Mouse (Mus musculus): ENCODE measurements around the gene Slc30a2. TPM values are rescaled to one million over a fixed set of nuclear protein-coding genes. Genes with fewer than 3 reads are reported as not detected.
"Not testable (repeated sequence)": the region's sequence is repeated elsewhere in the genome, so short reads cannot be mapped to it uniquely, and the experiment has no call there.

Gene Slc30a2
- total RNA-seq (2014; rRNA removed) = 0.43 TPM in 1 of 2 replicates, not detected in the other
- polyA plus RNA-seq (2015; fragmentation: Nextera tagmentation; extraction: Ambion mirVana) = 0.09 and 0.18 TPM in 2 replicates

DNA sequence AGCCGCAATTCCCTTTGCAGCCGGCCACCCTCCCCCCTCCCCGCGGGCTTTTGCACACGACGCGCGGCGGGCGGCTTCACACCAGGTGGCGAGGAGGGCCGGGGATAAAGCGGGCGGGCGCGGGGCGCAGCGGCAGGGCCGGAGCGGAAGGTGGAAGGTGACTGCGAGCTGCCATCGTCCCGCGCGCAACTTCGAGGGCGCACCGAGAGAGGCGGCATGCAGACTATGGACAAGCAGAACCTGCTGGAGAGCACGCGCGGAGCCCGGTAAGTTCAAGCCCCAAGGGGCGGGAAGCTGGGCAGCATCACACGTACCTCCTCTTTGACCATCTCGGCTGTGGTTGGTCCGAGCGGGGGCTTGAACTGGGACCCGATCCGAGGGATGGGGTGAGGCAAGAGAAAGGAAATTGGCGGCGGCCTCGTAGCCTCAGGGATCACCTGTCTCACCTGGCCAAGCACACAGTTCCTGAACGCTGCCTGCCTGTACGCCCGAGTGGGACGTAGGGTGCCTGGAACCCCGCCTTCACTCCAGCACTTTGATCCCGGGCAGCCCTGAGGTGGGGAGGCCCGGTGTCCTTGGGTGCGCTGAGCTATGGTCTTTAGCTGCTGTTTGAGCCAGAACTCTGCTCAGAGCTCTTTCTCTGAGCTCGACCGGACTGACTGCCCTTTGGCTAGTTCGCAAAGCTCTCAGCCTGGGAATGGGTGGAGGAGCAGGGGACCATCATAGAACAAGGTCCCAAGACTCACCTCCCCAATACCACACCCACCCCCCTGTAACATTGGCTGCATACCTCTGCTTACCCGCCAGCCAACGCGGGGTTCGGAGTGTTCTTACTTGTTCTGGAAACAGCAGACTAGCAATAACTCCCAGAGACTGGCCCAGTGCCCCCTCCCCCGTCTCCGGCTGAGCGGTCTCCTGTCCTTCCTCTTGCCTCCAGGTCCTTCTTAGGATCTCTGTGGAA, at the start of gene Slc30a2:
Gene Slc30a2 (plus strand): TSS at position 111 of the 961 bp plus-strand sequence.
- ATAC-seq (no peak), DNase-seq (ENCODE audit: low spot score) (no peak)
- H3K4me1 ChIP-seq (ENCODE audit: insufficient read depth, low read length) = peaks cover 5% of the 10 kb centered on the region; the same call in 1 of the 2 replicates
- H3K27ac ChIP-seq = no peak within 1 kb of the TSS
- 2% methylated on average over 61 of the region's 61 CpGs for WGBS
- peak within 1 kb of the TSS; percentile 17 for H3K4me3 ChIP-seq (ENCODE audit: low read length)
- H3K9ac ChIP-seq (replicated peaks; ENCODE audit: low read length) = no peak within 1 kb of the TSS
- no peaks in the 10 kb centered on the region for H3K36me3 ChIP-seq (ENCODE audit: insufficient read depth, low read length)
- no peaks in the 10 kb centered on the region for H3K9me3 ChIP-seq (ENCODE audit: low read length)
- H3K4me2 ChIP-seq (ENCODE audit: low read depth, low read length) = peak within 1 kb of the TSS; percentile 47
- TF ChIP-seq CTCF (IDR thresholded peaks at IDR 0.05; ENCODE audit: low read depth) = no peak
- peaks cover 27% of the 10 kb centered on the region; the same call in 1 of the 2 replicates for H3K27me3 ChIP-seq (ENCODE audit: insufficient read depth, low read length)

GRCm38 (mm10) chr4:134293692-134294163, 49.3 kb upstream of the Slc30a2 start:
- no peak for DNase-seq (ENCODE audit: low spot score)
- Histone ChIP-seq H3K4me3 (ENCODE audit: low read length) (no peak overlapping the region), H3K9ac (replicated peaks; ENCODE audit: low read length) (no peak overlapping the region), H3K27ac (no peak overlapping the region), H3K4me2 (ENCODE audit: low read depth, low read length) (no peak overlapping the region), H3K9me3 (ENCODE audit: low read length) (no peaks in the 10 kb centered on the region), H3K4me1 (ENCODE audit: insufficient read depth, low read length) (peaks cover 1% of the 10 kb centered on the region; the same call in 1 of the 2 replicates), H3K36me3 (ENCODE audit: insufficient read depth, low read length) (no peaks in the 10 kb centered on the region), H3K27me3 (ENCODE audit: insufficient read depth, low read length) (no peaks in the 10 kb centered on the region)
- whole genome bisulfite sequencing = 71% methylated on average over 9 of the region's 9 CpGs
- no peak for ATAC-seq
- TF ChIP-seq CTCF (IDR thresholded peaks at IDR 0.05; ENCODE audit: low read depth) = no peak

DNA sequence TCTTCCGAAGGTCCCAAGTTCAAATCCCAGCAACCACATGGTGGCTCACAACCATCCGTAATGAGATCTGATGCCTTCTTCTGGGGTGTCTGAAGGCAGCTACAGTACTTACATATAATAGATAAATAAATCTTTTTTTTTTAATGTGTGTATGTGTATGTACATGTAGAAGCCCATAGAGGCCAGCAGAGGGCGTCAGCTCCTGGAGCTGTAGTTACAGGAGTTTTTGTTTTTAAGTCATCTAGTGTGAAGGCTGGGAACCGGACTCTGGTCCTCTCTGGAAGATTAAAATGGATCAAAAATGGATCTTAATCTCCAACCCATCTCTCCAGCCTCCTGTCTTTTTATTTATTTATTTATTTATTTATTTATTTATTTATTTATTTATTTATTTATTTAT, 46.9 kb upstream of the Slc30a2 start:
- ATAC-seq = not testable (repeated sequence)

GRCm38 (mm10) chr4:134296523-134296922, 46.5 kb upstream of the Slc30a2 start:
- Histone ChIP-seq H3K36me3 (ENCODE audit: insufficient read depth, low read length) (no peaks in the 10 kb centered on the region), H3K4me1 (ENCODE audit: insufficient read depth, low read length) (no peaks in the 10 kb centered on the region), H3K9ac (replicated peaks; ENCODE audit: low read length) (no peak overlapping the region), H3K27ac (no peak overlapping the region), H3K9me3 (ENCODE audit: low read length) (no peaks in the 10 kb centered on the region), H3K4me3 (ENCODE audit: low read length) (no peak overlapping the region), H3K27me3 (ENCODE audit: insufficient read depth, low read length) (no peaks in the 10 kb centered on the region), H3K4me2 (ENCODE audit: low read depth, low read length) (no peak overlapping the region)
- ATAC-seq (no peak), DNase-seq (ENCODE audit: low spot score) (no peak)
- 94% methylated on average over 4 of the region's 4 CpGs for WGBS
- TF ChIP-seq CTCF (IDR thresholded peaks at IDR 0.05; ENCODE audit: low read depth) = 0 out of 2 replicates have a peak, but pooled peaks have one; percentile 1

More for the DNA sequence above, 46.9 kb upstream of the Slc30a2 start:
- DNase-seq (ENCODE audit: low spot score); H3K4me3 ChIP-seq (ENCODE audit: low read length); H3K9ac ChIP-seq (replicated peaks; ENCODE audit: low read length); H3K4me1 ChIP-seq (ENCODE audit: insufficient read depth, low read length); H3K4me2 ChIP-seq (ENCODE audit: low read depth, low read length); H3K9me3 ChIP-seq (ENCODE audit: low read length); H3K27ac ChIP-seq; H3K36me3 ChIP-seq (ENCODE audit: insufficient read depth, low read length); H3K27me3 ChIP-seq (ENCODE audit: insufficient read depth, low read length): not testable (repeated sequence)
- 78% methylated on average over 4 of the region's 4 CpGs for WGBS

- Histone ChIP-seq H3K9ac (replicated peaks; ENCODE audit: low read length) (no peak overlapping the region), H3K27me3 (ENCODE audit: insufficient read depth, low read length) (no peaks in the 10 kb centered on the region), H3K4me1 (ENCODE audit: insufficient read depth, low read length) (no peaks in the 10 kb centered on the region), H3K36me3 (ENCODE audit: insufficient read depth, low read length) (no peaks in the 10 kb centered on the region), H3K27ac (no peak overlapping the region), H3K4me2 (ENCODE audit: low read depth, low read length) (no peak overlapping the region), H3K4me3 (ENCODE audit: low read length) (no peak overlapping the region), H3K9me3 (ENCODE audit: low read length) (no peaks in the 10 kb centered on the region)
- no peak for TF ChIP-seq CTCF (IDR thresholded peaks at IDR 0.05; ENCODE audit: low read depth)
- ATAC-seq (no peak), DNase-seq (ENCODE audit: low spot score) (no peak)
- WGBS = 93% methylated on average over 8 of the region's 8 CpGs
These were observed 45.6 kb upstream of the Slc30a2 start for GRCm38 (mm10) chr4:134297369-134297768.

GRCm38 (mm10) chr4:134298626-134299497, 44.1 kb upstream of the Slc30a2 start:
- WGBS = 80% methylated on average over 19 of the region's 19 CpGs
- ATAC-seq (no peak), DNase-seq (ENCODE audit: low spot score) (no peak)

More at GRCm38 (mm10) chr4:134298626-134299497, 44.1 kb upstream of the Slc30a2 start:
- Histone ChIP-seq H3K27ac (no peak overlapping the region), H3K36me3 (ENCODE audit: insufficient read depth, low read length) (no peaks in the 10 kb centered on the region), H3K27me3 (ENCODE audit: insufficient read depth, low read length) (no peaks in the 10 kb centered on the region), H3K4me1 (ENCODE audit: insufficient read depth, low read length) (no peaks in the 10 kb centered on the region), H3K9me3 (ENCODE audit: low read length) (no peaks in the 10 kb centered on the region), H3K9ac (replicated peaks; ENCODE audit: low read length) (no peak overlapping the region), H3K4me2 (ENCODE audit: low read depth, low read length) (no peak overlapping the region), H3K4me3 (ENCODE audit: low read length) (no peak overlapping the region)
- no peak for TF ChIP-seq CTCF (IDR thresholded peaks at IDR 0.05; ENCODE audit: low read depth)
